Mouse (Mus musculus) 416B (cell line): ENCODE measurements around the gene Fam185a.

ENCODE experiments used
- DNase-seq: peaks from one replicate; pipeline ENCODE4 v3.0.0; 2011; ENCODE audit warnings: low read depth

Fam185a gene

GRCm38 (mm10) chr5:21426666-21427065 is 1.9 kb downstream of the Fam185a start:
- no peak for DNase-seq

- peak; percentile 60 for DNase-seq
These were observed 9.6 kb downstream of the Fam185a start for GRCm38 (mm10) chr5:21434148-21434929.

GRCm38 (mm10) chr5:21436471-21436975 is 11.8 kb downstream of the Fam185a start:
- DNase-seq, result no peak

- DNase-seq, result no peak
These were observed 13.7 kb downstream of the Fam185a start for GRCm38 (mm10) chr5:21438428-21438827.

- no peak for DNase-seq
These were observed 14.8 kb downstream of the Fam185a start for GRCm38 (mm10) chr5:21439446-21440110.

GRCm38 (mm10) chr5:21440833-21441530 is 16.2 kb downstream of the Fam185a start:
- DNase-seq, result no peak

GRCm38 (mm10) chr5:21467387-21467786 is 42.6 kb downstream of the Fam185a start:
- no peak for DNase-seq

GRCm38 (mm10) chr5:21468100-21468499 is 43.3 kb downstream of the Fam185a start:
- no peak for DNase-seq

- no peak for DNase-seq
These were observed 53.7 kb downstream of the Fam185a start for GRCm38 (mm10) chr5:21478428-21478827.

GRCm38 (mm10) chr5:21479746-21480145 is 55.0 kb downstream of the Fam185a start:
- DNase-seq, result no peak

- DNase-seq, result no peak
These were observed 56.8 kb downstream of the Fam185a start for GRCm38 (mm10) chr5:21481521-21481920.

GRCm38 (mm10) chr5:21482446-21483222 is 57.9 kb downstream of the Fam185a start:
- DNase-seq, result no peak

- DNase-seq, result no peak
These were observed 58.5 kb downstream of the Fam185a start for GRCm38 (mm10) chr5:21483275-21483674.

GRCm38 (mm10) chr5:21485197-21485829 is 60.6 kb downstream of the Fam185a start:
- DNase-seq, result peak; percentile 28

GRCm38 (mm10) chr5:21486798-21487197 is 62.0 kb downstream of the Fam185a start:
- DNase-seq, result no peak

- no peak for DNase-seq
These were observed 62.5 kb downstream of the Fam185a start for GRCm38 (mm10) chr5:21487306-21487705.

GRCm38 (mm10) chr5:21487716-21488115 is 63.0 kb downstream of the Fam185a start:
- DNase-seq, result no peak

GRCm38 (mm10) chr5:21488506-21488905 is 63.7 kb downstream of the Fam185a start:
- no peak for DNase-seq

- DNase-seq, result no peak
These were observed 64.4 kb downstream of the Fam185a start for GRCm38 (mm10) chr5:21489135-21489534.

GRCm38 (mm10) chr5:21491469-21491868 is 66.7 kb downstream of the Fam185a start:
- DNase-seq, result no peak

GRCm38 (mm10) chr5:21492213-21492612 is 67.5 kb downstream of the Fam185a start:
- no peak for DNase-seq
